Mouse (Mus musculus): ENCODE data around the gene Hmcn1.

DNA sequence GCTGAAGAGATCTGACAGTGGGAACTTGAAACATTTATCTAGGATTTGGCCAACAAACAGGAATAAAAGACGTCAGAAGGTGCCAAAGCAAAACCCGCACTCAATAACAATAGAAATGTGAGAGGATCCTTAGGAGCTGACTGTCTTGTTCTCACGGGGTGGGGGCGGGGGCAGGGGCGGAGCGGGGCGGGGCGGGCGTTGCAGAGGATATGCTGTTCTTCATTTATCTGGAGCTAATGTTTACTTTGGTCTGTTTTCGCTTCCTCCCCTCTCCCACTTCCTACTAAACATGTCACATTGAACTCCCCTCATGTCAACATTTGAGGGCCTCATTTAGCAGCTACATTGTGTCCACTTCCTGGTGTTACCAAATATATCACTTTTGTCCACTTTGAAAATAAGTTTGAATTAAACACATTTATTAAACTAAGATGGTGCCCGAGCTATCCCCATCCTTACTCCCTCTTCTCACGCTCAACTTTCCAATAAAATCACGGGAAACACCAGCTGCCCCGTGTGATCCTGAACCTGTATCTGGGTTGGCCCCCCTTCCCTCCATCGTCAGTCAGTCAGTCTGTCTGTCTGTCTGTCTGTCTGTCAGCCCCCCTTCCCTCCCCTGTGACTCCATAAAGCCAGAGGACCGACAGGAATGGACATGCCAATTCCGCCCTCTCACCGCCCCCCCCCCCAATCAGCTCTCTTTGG is 47.9 kb upstream of the Hmcn1 start:
- TF ChIP-seq CTCF (IDR thresholded peaks at IDR 0.05; ENCODE audit: low read depth, low read length), result no peak
- TF ChIP-seq TAL1 (conservative IDR thresholded peaks at IDR 0.05; ENCODE audit: low read depth, low read length), result no peak
- no peak for TF ChIP-seq GATA1 (IDR thresholded peaks at IDR 0.05; ENCODE audit: borderline replicate concordance, low read length)
- no peak for TF ChIP-seq POLR2AphosphoS5 (IDR thresholded peaks at IDR 0.05; ENCODE audit: insufficient replicate concordance, low read depth, low read length)
- TF ChIP-seq GATA2 (IDR thresholded peaks at IDR 0.05; ENCODE audit: borderline replicate concordance, low read depth, low read length), result no peak
